Mouse (Mus musculus) lung, postnatal 0 days (tissue): ENCODE measurements around the gene Mtx3. TPM values are rescaled to one million over a fixed set of nuclear protein-coding genes. Genes with fewer than 3 reads are reported as not detected.

ENCODE experiments used
- ATAC-seq: fragments of 200-750 bp; cut with Nextera tagmentation; 2 replicates; pipeline ENCODE4 v1.8.0; 2017; ENCODE audit warnings: moderate library complexity
- DNase-seq: peaks from one replicate; pipeline ENCODE4 v3.0.0-alpha.2; 2016; ENCODE audit warnings: low spot score
- H3K27ac ChIP-seq: fragments of 300-500 bp; sonication (generic); 2 replicates; pipeline ENCODE4 v1.5.1; 2014; ENCODE audit warnings: antibody characterized with exemption, mild to moderate bottlenecking, low read length, mixed read lengths
- H3K27me3 ChIP-seq: fragments of 300-500 bp; sonication (generic); replicated peaks from 2 replicates; pipeline ENCODE4 v1.6.1; 2014; ENCODE audit warnings: low read length, mixed read lengths; ENCODE audit not compliant: insufficient read depth
- H3K36me3 ChIP-seq: fragments of 300-500 bp; sonication (generic); 2 replicates; pipeline ENCODE4 v1.6.1; 2014; ENCODE audit warnings: low read length, mixed read lengths; ENCODE audit not compliant: insufficient read depth
- H3K4me1 ChIP-seq: fragments of 300-500 bp; sonication (generic); 2 replicates; pipeline ENCODE4 v1.6.1; 2014; ENCODE audit warnings: antibody characterized with exemption, low read depth, low read length, mixed read lengths; ENCODE audit not compliant: insufficient read depth
- H3K4me2 ChIP-seq: fragments of 300-500 bp; sonication (generic); replicated peaks from 2 replicates; pipeline ENCODE4 v1.6.1; 2014; ENCODE audit warnings: low read depth, mild to moderate bottlenecking, low read length, moderate library complexity, mixed read lengths
- H3K4me3 ChIP-seq: fragments of 300-500 bp; sonication (generic); 2 replicates; pipeline ENCODE4 v1.5.1; 2014; ENCODE audit warnings: low read depth, low read length
- H3K9ac ChIP-seq: fragments of 300-500 bp; sonication (generic); replicated peaks from 2 replicates; pipeline ENCODE4 v1.6.1; 2014; ENCODE audit warnings: low read depth, mild to moderate bottlenecking
- H3K9me3 ChIP-seq: fragments of 300-500 bp; sonication (generic); 2 replicates; pipeline ENCODE4 v1.6.1; 2016; ENCODE audit warnings: low read length, mixed read lengths
- CTCF ChIP-seq: IDR thresholded peaks from 2 replicates; pipeline ENCODE4 v1.5.1; 2016; ENCODE audit warnings: antibody characterized with exemption, mild to moderate bottlenecking
- EP300 ChIP-seq: IDR thresholded peaks from 2 replicates; pipeline ENCODE4 v1.6.1; 2016; ENCODE audit warnings: antibody characterized with exemption, mild to moderate bottlenecking, control low read depth
- WGBS: fragments of 180-500 bp; shearing (Covaris S2); extraction: QIAGEN DNeasy Blood & Tissue Kit; methylation state at CpG from one replicate; pipeline ENCODE4 v1.1.7; 2014; 5-methylcytosine and 5-hydroxymethylcytosine counted together
- polyA plus RNA-seq: library from polyadenylated mRNA; unstranded; fragments of >200 nt; fragmentation: Nextera tagmentation; extraction: Ambion mirVana; gene quantifications from 2 replicates; pipeline ENCODE4 v1.2.1, GENCODE M21; 2015

Gene Mtx3
- polyA plus RNA-seq, 1 experiment from 2014 or later, result 1.4 TPM

GRCm38 (mm10) chr13:92816329-92816728, 28.2 kb upstream of the Mtx3 start:
- no peak for DNase-seq
- no peaks in the 10 kb centered on the region for H3K36me3 ChIP-seq
- no peak overlapping the region for H3K27ac ChIP-seq
- no peak for TF ChIP-seq CTCF
- TF ChIP-seq EP300, result no peak
- no peaks in the 10 kb centered on the region for H3K9me3 ChIP-seq
- H3K4me2 ChIP-seq, result no peak overlapping the region
- no peaks in the 10 kb centered on the region for H3K4me1 ChIP-seq
- 69% methylated on average over 5 of the region's 5 CpGs for WGBS
- no peaks in the 10 kb centered on the region for H3K27me3 ChIP-seq
- no peak overlapping the region for H3K4me3 ChIP-seq
- no peak overlapping the region for H3K9ac ChIP-seq
- ATAC-seq, result no peak

DNA sequence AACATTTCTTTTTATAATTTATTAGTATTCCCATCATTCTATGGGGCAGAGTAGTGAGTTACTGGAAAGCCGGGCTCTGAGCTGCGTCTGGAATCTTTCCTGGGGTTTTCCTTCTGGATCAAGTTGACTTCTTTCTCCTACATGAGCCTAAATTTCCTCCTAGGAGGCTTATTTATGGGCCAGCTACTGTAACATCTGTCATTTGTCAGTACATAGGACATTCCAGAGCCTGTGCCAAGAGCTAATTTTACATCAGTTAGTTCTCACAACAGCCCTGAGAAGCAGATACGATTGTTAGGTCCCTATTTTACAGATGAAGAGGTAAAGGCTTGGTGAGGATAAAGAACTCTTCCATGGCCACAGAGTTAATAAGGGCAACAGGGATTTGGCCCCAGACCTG, 27.2 kb upstream of the Mtx3 start:
- Histone ChIP-seq H3K27ac (no peak overlapping the region), H3K4me2 (no peak overlapping the region), H3K9ac (no peak overlapping the region), H3K9me3 (no peaks in the 10 kb centered on the region), H3K4me3 (no peak overlapping the region), H3K27me3 (no peaks in the 10 kb centered on the region), H3K4me1 (no peaks in the 10 kb centered on the region), H3K36me3 (no peaks in the 10 kb centered on the region)
- TF ChIP-seq CTCF (no peak), EP300 (no peak)
- ATAC-seq, result no peak
- peak; percentile 20 for DNase-seq
- 54% methylated on average over 3 of the region's 3 CpGs for WGBS

DNA sequence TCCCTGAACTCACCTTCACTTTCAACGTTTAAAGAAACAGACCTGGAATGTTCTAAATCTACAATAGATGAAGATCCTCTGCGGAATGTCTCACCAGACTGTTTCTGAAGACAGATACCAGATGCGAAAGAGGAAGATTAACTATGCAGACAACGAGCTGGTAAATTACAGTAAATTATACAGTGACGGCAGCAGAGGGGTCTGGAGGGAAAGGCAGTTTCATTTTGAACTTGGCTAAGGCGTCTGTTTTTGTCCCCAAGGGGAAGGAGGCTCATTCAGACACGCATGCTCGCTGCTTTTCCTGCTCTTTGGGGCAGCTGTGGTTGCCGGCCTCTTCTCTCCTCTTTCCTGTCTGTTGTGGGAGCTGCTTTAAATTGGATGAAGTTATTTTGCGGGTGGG, 15.7 kb upstream of the Mtx3 start:
- H3K4me3 ChIP-seq, result no peak overlapping the region
- no peak for TF ChIP-seq EP300
- no peak for TF ChIP-seq CTCF
- ATAC-seq (no peak), DNase-seq (no peak)
- H3K36me3 ChIP-seq, result no peaks in the 10 kb centered on the region
- H3K9ac ChIP-seq, result no peak overlapping the region
- H3K4me2 ChIP-seq, result no peak overlapping the region
- H3K4me1 ChIP-seq, result no peaks in the 10 kb centered on the region
- H3K27me3 ChIP-seq, result no peaks in the 10 kb centered on the region
- 53% methylated on average over 10 of the region's 10 CpGs for WGBS
- H3K9me3 ChIP-seq, result no peaks in the 10 kb centered on the region
- H3K27ac ChIP-seq, result no peak overlapping the region

DNA sequence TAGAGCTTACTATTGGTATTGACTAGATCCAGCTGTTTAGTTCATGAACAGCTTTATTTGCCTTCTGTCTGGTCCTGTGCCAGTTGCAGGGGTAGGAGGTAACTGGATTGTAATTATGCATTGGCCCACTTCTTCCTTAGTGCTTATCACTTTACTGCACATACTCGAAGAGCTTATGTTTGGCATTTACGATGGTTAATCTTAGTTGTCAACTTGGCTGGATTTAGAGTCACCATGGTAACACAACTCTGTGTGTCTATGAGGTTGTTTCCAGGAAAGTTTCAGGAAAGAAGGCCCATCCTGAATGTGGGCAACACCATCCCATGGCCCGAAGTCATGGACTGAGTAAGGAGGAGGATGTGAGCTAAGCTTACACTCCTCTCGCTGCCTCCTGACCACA, 11.4 kb upstream of the Mtx3 start:
- Histone ChIP-seq H3K27me3 (no peaks in the 10 kb centered on the region), H3K4me2 (no peak overlapping the region), H3K9ac (no peak overlapping the region), H3K4me3 (no peak overlapping the region), H3K4me1 (no peaks in the 10 kb centered on the region), H3K9me3 (no peaks in the 10 kb centered on the region), H3K36me3 (no peaks in the 10 kb centered on the region), H3K27ac (no peak overlapping the region)
- whole genome bisulfite sequencing, result 76% methylated on average over 4 of the region's 4 CpGs
- TF ChIP-seq CTCF (no peak), EP300 (no peak)
- DNase-seq (no peak), ATAC-seq (no peak)

DNA sequence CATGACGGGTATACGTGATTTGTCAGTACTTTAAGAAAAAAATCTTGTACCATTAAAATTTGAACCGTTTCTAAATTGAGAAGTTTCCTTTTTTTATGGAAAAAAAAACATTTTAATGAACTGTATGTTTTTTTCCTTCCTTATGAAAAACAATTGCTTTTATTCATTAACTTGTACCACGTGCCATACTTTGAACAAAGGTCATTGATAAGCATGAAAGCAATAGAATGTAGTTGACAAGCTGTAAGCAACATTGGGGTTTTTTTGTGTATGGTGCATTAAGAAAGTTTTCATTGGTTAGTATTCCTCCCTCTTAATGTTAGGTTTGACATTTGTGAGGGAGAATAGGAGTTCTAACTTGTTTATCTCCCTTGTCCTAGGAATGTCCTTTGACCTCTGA, 1.9 kb downstream of the Mtx3 start:
- Histone ChIP-seq H3K36me3 (peaks cover 5% of the 10 kb centered on the region; the same call in 1 of the 2 replicates), H3K9ac (no peak overlapping the region), H3K27me3 (no peaks in the 10 kb centered on the region), H3K27ac (no peak overlapping the region), H3K4me1 (peaks cover 4% of the 10 kb centered on the region; the same call in 1 of the 2 replicates), H3K4me2 (no peak overlapping the region), H3K4me3 (no peak overlapping the region), H3K9me3 (no peaks in the 10 kb centered on the region)
- no peak for DNase-seq
- TF ChIP-seq EP300 (no peak), CTCF (no peak)
- no peak for ATAC-seq
- WGBS, result 61% methylated on average over 4 of the region's 4 CpGs

DNA sequence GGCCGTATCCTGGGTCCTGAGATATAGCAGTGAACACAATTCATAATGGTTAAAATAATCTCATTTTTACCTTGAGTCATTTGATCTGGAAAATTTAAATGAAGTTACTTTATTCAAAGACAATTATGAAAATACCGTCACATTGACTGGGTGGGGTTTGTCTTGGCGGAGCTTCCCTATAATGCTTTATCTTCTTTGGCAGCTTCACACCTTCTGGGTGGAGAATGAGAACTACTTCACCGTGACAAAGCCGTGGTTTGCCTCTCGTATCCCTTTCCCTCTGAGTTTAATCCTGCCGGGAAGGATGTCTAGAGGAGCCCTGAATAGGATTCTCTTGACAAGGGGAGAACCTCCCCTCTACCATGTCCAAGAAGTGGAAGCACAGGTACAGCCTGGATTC, 2.8 kb downstream of the Mtx3 start:
- Histone ChIP-seq H3K9ac (no peak overlapping the region), H3K4me2 (no peak overlapping the region), H3K27ac (no peak overlapping the region), H3K4me3 (no peak overlapping the region), H3K9me3 (no peaks in the 10 kb centered on the region), H3K27me3 (no peaks in the 10 kb centered on the region), H3K4me1 (peaks cover 4% of the 10 kb centered on the region; the same call in 1 of the 2 replicates), H3K36me3 (peaks cover 5% of the 10 kb centered on the region; the same call in 1 of the 2 replicates)
- WGBS, result 91% methylated on average over 7 of the region's 7 CpGs
- no peak for TF ChIP-seq CTCF
- TF ChIP-seq EP300, result no peak
- ATAC-seq (no peak), DNase-seq (no peak)

DNA sequence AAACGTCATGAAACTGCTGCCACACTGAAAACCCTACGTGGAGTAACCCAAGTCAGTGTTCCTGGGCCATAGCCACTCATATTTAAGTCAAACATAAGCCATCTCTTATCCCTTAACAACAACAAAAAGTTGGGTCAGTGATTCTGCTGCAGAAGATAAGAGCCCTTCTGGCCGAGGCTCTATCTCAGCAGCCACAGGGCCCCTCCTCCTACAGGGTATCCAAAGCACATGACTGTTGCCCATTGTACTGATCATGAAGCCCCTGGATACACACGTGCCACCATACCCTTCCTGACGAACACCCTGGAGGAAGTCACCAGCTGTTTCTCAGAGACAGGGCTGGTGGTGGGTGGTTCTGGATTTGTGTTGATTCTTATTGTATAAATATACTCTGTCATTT, 3.4 kb downstream of the Mtx3 start:
- H3K4me3 ChIP-seq, result no peak overlapping the region
- 72% methylated on average over 5 of the region's 5 CpGs for WGBS
- H3K9me3 ChIP-seq, result no peaks in the 10 kb centered on the region
- TF ChIP-seq CTCF (no peak), EP300 (no peak)
- peaks cover 4% of the 10 kb centered on the region; the same call in 1 of the 2 replicates for H3K4me1 ChIP-seq
- no peaks in the 10 kb centered on the region for H3K27me3 ChIP-seq
- peaks cover 5% of the 10 kb centered on the region; the same call in 1 of the 2 replicates for H3K36me3 ChIP-seq
- no peak overlapping the region for H3K4me2 ChIP-seq
- no peak for DNase-seq
- ATAC-seq, result no peak
- H3K27ac ChIP-seq, result no peak overlapping the region
- no peak overlapping the region for H3K9ac ChIP-seq
